Mouse (Mus musculus) embryonic facial prominence, embryonic 14.5 days (tissue): Measurements from ENCODE around the gene Dot1l. TPM values are rescaled to one million over a fixed set of nuclear protein-coding genes. Genes with fewer than 3 reads are reported as not detected.

ENCODE experiments used
- ATAC-seq: fragments of 200-750 bp; cut with Nextera tagmentation; 2 replicates; pipeline ENCODE4 v1.8.0; 2017; ENCODE audit warnings: low read depth, moderate number of reproducible peaks, moderate TSS enrichment
- DNase-seq: peaks from one replicate; pipeline ENCODE4 v3.0.0-alpha.2; 2015; ENCODE audit warnings: low spot score
- H3K27ac ChIP-seq: fragments of 300-500 bp; sonication (generic); replicated peaks from 2 replicates; pipeline ENCODE4 v1.5.1; 2014; ENCODE audit warnings: low read depth, mild to moderate bottlenecking, low read length, moderate library complexity
- H3K27me3 ChIP-seq: fragments of 300-500 bp; sonication (generic); replicated peaks from 2 replicates; pipeline ENCODE4 v1.6.1; 2014; ENCODE audit warnings: low read length; ENCODE audit not compliant: control insufficient read depth, insufficient read depth
- H3K36me3 ChIP-seq: fragments of 300-500 bp; sonication (generic); 2 replicates; pipeline ENCODE4 v1.6.1; 2014; ENCODE audit warnings: low read length, mixed read lengths; ENCODE audit not compliant: control insufficient read depth, insufficient read depth
- H3K4me1 ChIP-seq: fragments of 300-500 bp; sonication (generic); 2 replicates; pipeline ENCODE4 v1.6.1; 2014; ENCODE audit warnings: antibody characterized with exemption, low read length; ENCODE audit not compliant: control insufficient read depth, insufficient read depth
- H3K4me2 ChIP-seq: fragments of 300-500 bp; sonication (generic); 2 replicates; pipeline ENCODE4 v1.6.1; 2014; ENCODE audit warnings: low read depth, mild to moderate bottlenecking, low read length, moderate library complexity, mixed read lengths
- H3K4me3 ChIP-seq: fragments of 300-500 bp; sonication (generic); 2 replicates; pipeline ENCODE4 v1.5.1; 2014; ENCODE audit warnings: low read depth, mild to moderate bottlenecking, low read length
- H3K9ac ChIP-seq: fragments of 300-500 bp; sonication (generic); 2 replicates; pipeline ENCODE4 v1.6.1; 2014; ENCODE audit warnings: low read depth, mild to moderate bottlenecking, low read length, moderate library complexity, mixed read lengths
- H3K9me3 ChIP-seq: fragments of 300-500 bp; sonication (generic); 2 replicates; pipeline ENCODE4 v1.6.1; 2016; ENCODE audit warnings: low read length; ENCODE audit not compliant: control insufficient read depth
- WGBS: fragments of 180-500 bp; shearing (Covaris S2); extraction: QIAGEN DNeasy Blood & Tissue Kit; methylation state at CpG from one replicate; pipeline ENCODE4 v1.1.7; 2014; 5-methylcytosine and 5-hydroxymethylcytosine counted together
- polyA plus RNA-seq: library from polyadenylated mRNA; unstranded; fragments of >200 nt; fragmentation: Nextera tagmentation; extraction: Ambion mirVana; gene quantifications from 2 replicates; pipeline ENCODE4 v1.2.1, GENCODE M21; 2014

The Dot1l gene
- polyA plus RNA-seq, 1 experiment from 2014 or later: 21.5 TPM

DNA sequence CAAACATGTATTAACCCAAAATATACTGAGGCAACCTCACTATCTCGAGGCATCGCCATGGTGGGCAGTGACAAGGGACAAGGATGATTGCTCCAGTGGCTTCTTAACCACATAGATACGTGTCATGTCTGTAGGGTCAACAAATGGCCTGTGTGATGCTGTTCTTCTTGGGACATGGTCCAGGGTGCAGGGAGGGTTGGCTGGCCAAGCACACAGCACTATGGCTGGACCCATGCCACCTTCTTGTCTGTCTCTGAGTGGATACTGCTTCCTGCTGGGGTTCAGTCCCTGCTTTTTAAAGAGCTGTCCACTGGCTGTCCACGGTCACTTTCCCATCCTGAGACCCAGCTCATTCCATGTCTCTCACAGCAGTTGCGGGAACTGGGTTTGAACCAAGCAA is 22.1 kb downstream of the Dot1l start:
- Histone ChIP-seq H3K36me3 (peaks cover 98% of the 10 kb centered on the region), H3K4me1 (peaks cover 9% of the 10 kb centered on the region), H3K9ac (no peak overlapping the region), H3K4me3 (no peak overlapping the region), H3K4me2 (no peak overlapping the region), H3K27ac (no peak overlapping the region), H3K9me3 (no peaks in the 10 kb centered on the region), H3K27me3 (no peaks in the 10 kb centered on the region)
- no peak for ATAC-seq
- WGBS: 96% methylated on average over 5 of the region's 5 CpGs
- DNase-seq: no peak

GRCm38 (mm10) chr10:80779565-80779964 is 24.6 kb downstream of the Dot1l start:
- Histone ChIP-seq H3K9ac (no peak overlapping the region), H3K27me3 (no peaks in the 10 kb centered on the region), H3K4me1 (no peaks in the 10 kb centered on the region), H3K9me3 (no peaks in the 10 kb centered on the region), H3K4me3 (no peak overlapping the region), H3K27ac (no peak overlapping the region), H3K36me3 (peaks cover 98% of the 10 kb centered on the region), H3K4me2 (no peak overlapping the region)
- DNase-seq (no peak), ATAC-seq (no peak)

DNA sequence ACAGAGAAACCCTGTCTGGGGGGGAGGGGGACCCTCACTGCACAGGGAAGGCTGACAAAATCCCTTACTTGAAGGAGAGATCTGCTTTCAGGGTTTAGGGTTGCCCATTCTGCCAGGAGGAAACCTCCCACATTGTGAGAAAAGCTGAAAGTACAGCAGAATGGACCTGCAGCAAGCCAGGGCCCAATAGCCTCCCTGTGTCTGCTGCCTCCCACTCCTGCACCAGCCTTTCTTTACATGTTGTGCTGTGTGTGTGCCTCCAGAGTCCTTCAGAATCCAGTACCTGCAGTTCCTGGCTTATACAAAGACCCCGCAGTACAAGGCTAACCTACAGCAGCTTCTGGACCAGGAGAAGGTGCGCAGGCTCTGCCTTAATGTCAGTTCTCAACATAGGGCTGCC is 29.3 kb downstream of the Dot1l start:
- ATAC-seq (no peak), DNase-seq (no peak)
- Histone ChIP-seq H3K4me3 (no peak overlapping the region), H3K4me2 (no peak overlapping the region), H3K9ac (no peak overlapping the region), H3K4me1 (no peaks in the 10 kb centered on the region), H3K27ac (no peak overlapping the region), H3K9me3 (no peaks in the 10 kb centered on the region), H3K27me3 (no peaks in the 10 kb centered on the region), H3K36me3 (peaks cover 100% of the 10 kb centered on the region)
- WGBS: 100% methylated on average over 2 of the region's 2 CpGs

DNA sequence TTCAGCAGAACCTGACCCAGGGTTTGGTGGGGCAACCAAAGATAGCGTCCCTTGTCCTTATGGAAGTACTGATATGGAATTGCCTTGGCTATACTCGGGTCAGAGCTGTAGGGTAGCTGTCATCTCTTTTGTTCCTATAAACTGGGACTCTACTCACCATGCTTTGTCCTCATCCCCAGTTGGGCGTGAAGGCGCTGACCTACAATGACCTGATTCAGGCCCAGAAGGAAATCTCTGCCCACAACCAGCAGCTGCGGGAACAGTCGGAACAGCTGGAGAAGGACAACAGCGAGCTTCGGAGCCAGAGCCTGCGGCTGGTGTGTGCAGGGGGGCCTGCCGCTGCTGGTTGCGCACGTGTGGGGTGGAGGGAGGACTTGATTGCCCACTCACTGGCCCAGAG is 29.9 kb downstream of the Dot1l start:
- Histone ChIP-seq H3K4me3 (no peak overlapping the region), H3K27ac (no peak overlapping the region), H3K9ac (no peak overlapping the region), H3K36me3 (peaks cover 99% of the 10 kb centered on the region), H3K27me3 (no peaks in the 10 kb centered on the region), H3K9me3 (no peaks in the 10 kb centered on the region), H3K4me2 (no peak overlapping the region), H3K4me1 (no peaks in the 10 kb centered on the region)
- ATAC-seq (no peak), DNase-seq (no peak)
- 85% methylated on average over 12 of the region's 12 CpGs for WGBS

DNA sequence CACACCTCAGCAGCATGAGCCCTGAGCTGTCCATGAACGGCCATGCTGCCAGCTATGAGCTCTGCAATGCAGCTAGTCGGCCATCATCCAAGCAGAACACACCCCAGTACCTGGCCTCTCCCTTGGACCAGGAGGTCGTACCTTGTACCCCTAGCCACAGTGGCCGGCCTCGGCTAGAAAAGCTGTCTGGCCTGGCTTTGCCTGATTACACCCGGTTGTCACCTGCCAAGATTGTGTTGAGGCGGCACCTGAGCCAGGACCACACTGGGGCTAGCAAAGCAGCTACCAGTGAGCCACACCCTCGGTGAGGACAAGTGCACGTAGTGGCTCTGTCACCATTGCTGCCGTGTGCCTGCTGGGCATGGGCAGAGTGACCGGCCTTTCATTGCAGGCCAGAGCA is 31.0 kb downstream of the Dot1l start:
- H3K4me1 ChIP-seq: no peaks in the 10 kb centered on the region
- peaks cover 99% of the 10 kb centered on the region for H3K36me3 ChIP-seq
- ATAC-seq (no peak), DNase-seq (no peak)
- H3K9me3 ChIP-seq: no peaks in the 10 kb centered on the region
- no peak overlapping the region for H3K27ac ChIP-seq
- no peak overlapping the region for H3K4me2 ChIP-seq
- no peak overlapping the region for H3K9ac ChIP-seq
- no peak overlapping the region for H3K4me3 ChIP-seq
- 95% methylated on average over 11 of the region's 11 CpGs for WGBS
- H3K27me3 ChIP-seq: no peaks in the 10 kb centered on the region

- ATAC-seq (no peak), DNase-seq (no peak)
- Histone ChIP-seq H3K27me3 (no peaks in the 10 kb centered on the region), H3K9me3 (no peaks in the 10 kb centered on the region), H3K4me3 (no peak overlapping the region), H3K4me2 (no peak overlapping the region), H3K27ac (no peak overlapping the region), H3K4me1 (no peaks in the 10 kb centered on the region), H3K9ac (no peak overlapping the region), H3K36me3 (peaks cover 99% of the 10 kb centered on the region)
- 85% methylated on average over 2 of the region's 2 CpGs for WGBS
Measured at GRCm38 (mm10) chr10:80787517-80787916, 32.5 kb downstream of the Dot1l start.

GRCm38 (mm10) chr10:80790761-80791404 is 35.9 kb downstream of the Dot1l start:
- H3K36me3 ChIP-seq: peaks cover 99% of the 10 kb centered on the region

GRCm38 (mm10) chr10:80791476-80792174 is 36.6 kb downstream of the Dot1l start:
- Histone ChIP-seq H3K9me3 (no peaks in the 10 kb centered on the region), H3K9ac (no peak overlapping the region), H3K36me3 (peaks cover 99% of the 10 kb centered on the region), H3K4me1 (peaks cover 3% of the 10 kb centered on the region), H3K4me2 (no peak overlapping the region), H3K27ac (no peak overlapping the region), H3K27me3 (no peaks in the 10 kb centered on the region), H3K4me3 (no peak overlapping the region)
- 75% methylated on average over 30 of the region's 33 CpGs for WGBS
- no peak for ATAC-seq
- no peak for DNase-seq

More at GRCm38 (mm10) chr10:80790761-80791404, 35.9 kb downstream of the Dot1l start:
- H3K27me3 ChIP-seq: no peaks in the 10 kb centered on the region
- H3K27ac ChIP-seq: no peak overlapping the region
- H3K9ac ChIP-seq: no peak overlapping the region
- ATAC-seq: no peak
- no peaks in the 10 kb centered on the region for H3K4me1 ChIP-seq
- H3K4me2 ChIP-seq: no peak overlapping the region
- H3K9me3 ChIP-seq: no peaks in the 10 kb centered on the region
- no peak for DNase-seq
- H3K4me3 ChIP-seq: no peak overlapping the region
- 87% methylated on average over 12 of the region's 19 CpGs for WGBS
